Mouse (Mus musculus): ENCODE results near the gene Yeats4.

DNA sequence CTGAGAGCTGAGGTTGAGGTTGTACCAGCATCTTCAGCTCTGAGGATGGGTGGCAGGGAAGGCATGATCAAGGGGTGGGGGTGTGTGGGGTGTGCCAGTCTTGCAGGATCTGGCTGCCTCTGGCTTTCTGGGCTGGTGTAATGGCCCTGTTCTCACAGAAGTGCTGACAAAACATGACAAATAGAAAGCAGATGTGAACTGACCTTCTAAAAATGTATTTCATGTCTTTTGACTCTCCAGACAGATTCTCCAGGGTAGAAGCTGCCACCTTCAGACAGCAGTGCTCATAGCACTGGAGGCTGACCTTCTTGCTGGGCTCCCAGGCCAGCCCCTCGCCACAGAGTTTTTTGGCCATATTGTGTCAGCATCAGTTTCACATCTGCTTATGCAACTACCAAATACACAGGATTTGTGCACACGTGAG, 20.7 kb downstream of the Yeats4 start:
- TF ChIP-seq POLR2AphosphoS2 (IDR thresholded peaks at IDR 0.05; ENCODE audit: insufficient read length, low read depth) (no peak), CEBPB (IDR thresholded peaks at IDR 0.05; ENCODE audit: insufficient read depth, poor library complexity, severe bottlenecking) (no peak), SRF (IDR thresholded peaks at IDR 0.05; ENCODE audit: control insufficient read depth, insufficient read length, low read depth) (no peak), MAX (IDR thresholded peaks at IDR 0.05; ENCODE audit: low read depth) (no peak), POLR2A (IDR thresholded peaks at IDR 0.05; ENCODE audit: insufficient read length, low read depth) (no peak), MYOD1 (IDR thresholded peaks at IDR 0.05; ENCODE audit: control insufficient read depth in 1 of 3, insufficient read length in 2 of 3, low read depth in 2 of 3) (no peak), REST (IDR thresholded peaks at IDR 0.05; ENCODE audit: insufficient read depth, insufficient read length) (no peak), E2F4 (IDR thresholded peaks at IDR 0.05; ENCODE audit: insufficient read depth) (no peak), USF1 (IDR thresholded peaks at IDR 0.05; ENCODE audit: low read depth) (no peak), TCF12 (IDR thresholded peaks at IDR 0.05; ENCODE audit: insufficient read depth, poor library complexity, severe bottlenecking) (no peak), TCF3 (IDR thresholded peaks at IDR 0.05; ENCODE audit: insufficient read length, low read depth) (no peak)

All from myocyte (in vitro differentiated cells).